Mouse (Mus musculus): ENCODE data around the gene Fut2.

GRCm38 (mm10) chr7:45641391-45642040 lies 24.7 kb downstream of the Fut2 start:
- no peak for TF ChIP-seq MAFK (IDR thresholded peaks at IDR 0.05; ENCODE audit: insufficient read depth, low read depth, low read length)
- TF ChIP-seq ZNF384 (IDR thresholded peaks at IDR 0.05; ENCODE audit: low read depth, low read length), result no peak
- no peak for TF ChIP-seq HCFC1 (IDR thresholded peaks at IDR 0.05; ENCODE audit: borderline replicate concordance, insufficient read depth, low read length)
